ENCODE assay signal across 7 mouse cellular contexts in genomic region chr12:109445499-109446235, GRCm38 (mm10). TPM values are rescaled to one million over a fixed set of nuclear protein-coding genes. Genes with fewer than 3 reads are reported as not detected.
A peak's percentile ranks its signal among the peaks of the same experiment; 100 is the strongest.
DNase-seq lines count a peak whose midpoint lies in the region; ATAC-seq and TF ChIP-seq lines count a peak whose summit lies in the region.

No protein-coding gene starts in this region.

- peak overlapping the region; percentile 45 for H3K4me2 ChIP-seq in embryonic facial prominence, embryonic 13.5 days
- peak overlapping the region; percentile 26; the same call in 1 of the 2 replicates for H3K4me2 ChIP-seq in hindbrain, embryonic 14.5 days (replicated peaks)
- H3K4me2 ChIP-seq in stomach, postnatal 0 days (replicated peaks; ENCODE audit: low read depth) = peak overlapping the region; percentile 31

- H3K27ac ChIP-seq in embryonic facial prominence, embryonic 13.5 days = 0 out of 2 replicates have a peak overlapping the region, but pooled peaks have one; percentile 11
- H3K27ac ChIP-seq in hindbrain, embryonic 14.5 days = no peak overlapping the region
- H3K27ac ChIP-seq in stomach, postnatal 0 days (replicated peaks) = 0 out of 2 replicates have a peak overlapping the region, but pooled peaks have one; percentile 1

- peak overlapping the region; percentile 9; the same call in 1 of the 2 replicates for H3K4me3 ChIP-seq in embryonic facial prominence, embryonic 13.5 days
- H3K4me3 ChIP-seq in hindbrain, embryonic 14.5 days (replicated peaks; ENCODE audit: low read length) = no peak overlapping the region
- no peak overlapping the region for H3K4me3 ChIP-seq in stomach, postnatal 0 days (ENCODE audit: low read depth, low read length)

- TF ChIP-seq CTCF in stomach, postnatal 0 days (IDR thresholded peaks at IDR 0.05; ENCODE audit: low read depth) = no peak

- ATAC-seq in embryonic facial prominence, embryonic 13.5 days (ENCODE audit: insufficient number of reproducible peaks, insufficient read depth, low FRiP score, low TSS enrichment, low read depth) = no peak
- ATAC-seq in hindbrain, embryonic 14.5 days (ENCODE audit: low FRiP score) = peak; percentile 44; the same call in 1 of the 2 replicates
- ATAC-seq in stomach, postnatal 0 days (ENCODE audit: low FRiP score, low TSS enrichment) = no peak

- no peak for TF ChIP-seq EP300 in stomach, postnatal 0 days (optimal IDR thresholded peaks at IDR 0.05)

- peaks cover 28% of the 10 kb centered on the region for H3K27me3 ChIP-seq in embryonic facial prominence, embryonic 13.5 days
- H3K27me3 ChIP-seq in hindbrain, embryonic 14.5 days (ENCODE audit: control insufficient read depth, insufficient read depth, low read length) = peaks cover 47% of the 10 kb centered on the region
- no peaks in the 10 kb centered on the region for H3K27me3 ChIP-seq in stomach, postnatal 0 days (ENCODE audit: control insufficient read depth, insufficient read depth, low read length)

- peak; percentile 18 to 24 for DNase-seq in left cerebral cortex, postnatal 25 days (ENCODE audit: low spot score in 2 of 2)
- no peak for DNase-seq in left cerebral cortex, adult 9 months (ENCODE audit: low spot score in 2 of 2)
- DNase-seq in hindbrain, embryonic 14.5 days (ENCODE audit: low spot score) = no peak
- peak; percentile 77 for DNase-seq in mesoderm, embryonic 11.5 days (ENCODE audit: low read depth, low spot score)
- peak; percentile 42 for DNase-seq in stomach, postnatal 0 days (ENCODE audit: low spot score)
- DNase-seq in urinary bladder, postnatal 36 days (ENCODE audit: low spot score in 2 of 2) = no peak

- peaks cover 75% of the 10 kb centered on the region for H3K4me1 ChIP-seq in embryonic facial prominence, embryonic 13.5 days
- peaks cover 41% of the 10 kb centered on the region for H3K4me1 ChIP-seq in hindbrain, embryonic 14.5 days (replicated peaks; ENCODE audit: control insufficient read depth, insufficient read depth, low read length)
- H3K4me1 ChIP-seq in stomach, postnatal 0 days (replicated peaks; ENCODE audit: control insufficient read depth, insufficient read depth) = peaks cover 8% of the 10 kb centered on the region

- no peaks in the 10 kb centered on the region for H3K9me3 ChIP-seq in embryonic facial prominence, embryonic 13.5 days
- H3K9me3 ChIP-seq in hindbrain, embryonic 14.5 days (ENCODE audit: control insufficient read depth, low read length) = no peaks in the 10 kb centered on the region
- H3K9me3 ChIP-seq in stomach, postnatal 0 days (ENCODE audit: control insufficient read depth, low read length) = no peaks in the 10 kb centered on the region

- H3K9ac ChIP-seq in embryonic facial prominence, embryonic 13.5 days = no peak overlapping the region
- H3K9ac ChIP-seq in hindbrain, embryonic 14.5 days = no peak overlapping the region; the same call in 1 of the 2 replicates
- no peak overlapping the region for H3K9ac ChIP-seq in stomach, postnatal 0 days (ENCODE audit: low read length)

- intact Hi-C loops in left cerebral cortex, postnatal 25 days (cut with DNase I) = loop anchor here (5.0 to 10.0 kb wide), 2 partner anchors 82 to 599 kb away; no protein-coding TSS in a partner anchor

- no peaks in the 10 kb centered on the region for H3K36me3 ChIP-seq in embryonic facial prominence, embryonic 13.5 days
- no peaks in the 10 kb centered on the region for H3K36me3 ChIP-seq in hindbrain, embryonic 14.5 days (replicated peaks; ENCODE audit: control insufficient read depth, insufficient read depth)
- H3K36me3 ChIP-seq in stomach, postnatal 0 days (ENCODE audit: control insufficient read depth, insufficient read depth, low read length) = no peaks in the 10 kb centered on the region

- WGBS in embryonic facial prominence, embryonic 13.5 days = 10% methylated on average over 19 of the region's 19 CpGs
- 1% methylated on average over 19 of the region's 19 CpGs for WGBS in hindbrain, embryonic 14.5 days
- WGBS in stomach, postnatal 0 days = 33% methylated on average over 19 of the region's 19 CpGs

RNA-seq across cellular contexts. Expression of gene Dlk1, which starts 7.0 kb away (rescaled TPM):
- 10 to 100 TPM in 1 of 2 experiments, 1 to 10 TPM in 1; 5.7 to 13.4 TPM for total RNA-seq in left cerebral cortex, postnatal 25 days (2021)
- 176 and 272 TPM in 2 replicates for polyA plus RNA-seq in embryonic facial prominence, embryonic 13.5 days (2015; fragmentation: Nextera tagmentation; extraction: Ambion mirVana)
- 62.6 and 73.4 TPM in 2 replicates for polyA plus RNA-seq in hindbrain, embryonic 14.5 days (2014; fragmentation: Nextera tagmentation; extraction: Ambion mirVana)
- 183 and 187 TPM in 2 replicates for polyA plus RNA-seq in stomach, postnatal 0 days (2015; fragmentation: Nextera tagmentation; extraction: Ambion mirVana)

Comparison
In these comparisons a context has a peak if more than half of its experiments do, and no peak if none do; other contexts are left out.
1. DNase-seq: peak in left cerebral cortex, postnatal 25 days (2 of 2), mesoderm, embryonic 11.5 days (single experiment) and stomach, postnatal 0 days (single experiment); none in left cerebral cortex, adult 9 months (0 of 2), hindbrain, embryonic 14.5 days (single experiment) and urinary bladder, postnatal 36 days (0 of 2).
2. Peak in every context shown above with its lines, with median percentiles within 50 percentile points of each other: H3K4me2 ChIP-seq.